Mouse (Mus musculus) frontal cortex, postnatal 25 days (tissue): ENCODE measurements around the gene Crybg1.

Experiments used
- DNase-seq, 2 experiments: peaks; one replicate each; pipeline ENCODE4 v3.0.0; 2022; ENCODE audit warnings: low spot score in 2 of 2

Gene Crybg1

GRCm38 (mm10) chr10:44148337-44149317 is at the start of gene Crybg1:
Gene Crybg1 (minus strand): TSS chr10:44148853.
- peak; percentile 9 for DNase-seq

- no peak for DNase-seq
Measured at GRCm38 (mm10) chr10:44177365-44177764, 28.7 kb upstream of the Crybg1 start.

- no peak for DNase-seq
Measured at GRCm38 (mm10) chr10:44176548-44176947, 27.9 kb upstream of the Crybg1 start.

- no peak for DNase-seq
Measured at GRCm38 (mm10) chr10:44176120-44176519, 27.5 kb upstream of the Crybg1 start.

GRCm38 (mm10) chr10:44170145-44170544 is 21.5 kb upstream of the Crybg1 start:
- DNase-seq: no peak

GRCm38 (mm10) chr10:44167061-44167460 is 18.4 kb upstream of the Crybg1 start:
- no peak for DNase-seq

- no peak for DNase-seq
Measured at GRCm38 (mm10) chr10:44164258-44164975, 15.8 kb upstream of the Crybg1 start.

GRCm38 (mm10) chr10:44163028-44163427 is 14.4 kb upstream of the Crybg1 start:
- no peak for DNase-seq

GRCm38 (mm10) chr10:44160150-44160549 is 11.5 kb upstream of the Crybg1 start:
- no peak for DNase-seq

- no peak for DNase-seq
Measured at GRCm38 (mm10) chr10:44157489-44157888, 8.8 kb upstream of the Crybg1 start.

GRCm38 (mm10) chr10:44150501-44150900 is 1.8 kb upstream of the Crybg1 start:
- DNase-seq: no peak

- DNase-seq: no peak
Measured at GRCm38 (mm10) chr10:44143401-44143800, 5.3 kb downstream of the Crybg1 start.

GRCm38 (mm10) chr10:44138137-44138855 is 10.4 kb downstream of the Crybg1 start:
- DNase-seq: no peak

- no peak for DNase-seq
Measured at GRCm38 (mm10) chr10:44126047-44126446, 22.6 kb downstream of the Crybg1 start.

- no peak for DNase-seq
Measured at GRCm38 (mm10) chr10:44124400-44124933, 24.2 kb downstream of the Crybg1 start.

GRCm38 (mm10) chr10:44118616-44119015 is 30.0 kb downstream of the Crybg1 start:
- no peak for DNase-seq

GRCm38 (mm10) chr10:44116796-44117195 is 31.9 kb downstream of the Crybg1 start:
- DNase-seq: no peak

- DNase-seq: no peak
Measured at GRCm38 (mm10) chr10:44114611-44115010, 34.0 kb downstream of the Crybg1 start.

GRCm38 (mm10) chr10:44112005-44112675 is 36.5 kb downstream of the Crybg1 start:
- no peak for DNase-seq

GRCm38 (mm10) chr10:44111168-44111567 is 37.5 kb downstream of the Crybg1 start:
- DNase-seq: no peak

- DNase-seq: no peak
Measured at GRCm38 (mm10) chr10:44110460-44110859, 38.2 kb downstream of the Crybg1 start.
